Mouse (Mus musculus) lung, postnatal 10 days (tissue): ENCODE data around the gene Plxdc1.

Source experiments
- DNase-seq: peaks from one replicate; pipeline ENCODE4 v3.0.0; 2021

Gene Plxdc1

DNA sequence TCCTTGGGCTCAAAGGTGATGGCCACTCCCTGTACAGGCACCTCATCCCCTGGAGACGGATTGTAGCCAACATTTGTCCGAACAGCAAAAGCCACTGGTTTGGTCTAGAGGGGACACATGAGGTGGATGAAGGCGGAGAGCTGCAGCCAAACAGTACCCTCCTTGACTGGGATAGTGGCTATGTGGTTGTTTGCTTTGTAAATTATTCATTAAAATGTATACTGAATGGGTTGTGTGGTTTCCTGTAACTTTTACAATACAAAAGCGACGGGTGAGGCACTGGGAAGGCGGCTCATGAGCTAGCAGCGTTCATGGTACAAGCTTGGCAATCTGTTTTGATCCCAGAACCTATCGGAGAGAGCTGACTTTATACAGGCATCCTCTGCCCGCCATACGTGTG, 26.6 kb upstream of the Plxdc1 start:
- DNase-seq = no peak

GRCm38 (mm10) chr11:98011716-98012115, 25.5 kb upstream of the Plxdc1 start:
- DNase-seq = no peak

DNA sequence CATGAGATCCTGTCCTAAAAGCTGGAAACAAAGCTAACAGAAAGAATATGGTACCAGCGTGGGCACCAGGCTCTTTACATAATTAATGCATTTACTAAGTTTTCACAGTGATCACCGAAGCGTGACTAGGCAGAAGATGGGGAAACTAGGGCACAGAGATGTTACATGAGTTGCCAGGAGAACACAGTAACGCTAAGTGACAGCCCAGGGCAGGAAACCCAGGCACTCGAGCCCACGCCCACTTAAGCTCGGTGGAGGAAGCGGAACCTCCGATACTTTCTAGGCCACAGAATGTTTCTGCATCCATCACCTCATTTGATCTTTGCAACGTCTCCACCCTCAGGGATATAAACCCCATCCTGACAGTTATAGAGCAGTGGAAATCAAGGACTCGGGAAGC, 21.8 kb upstream of the Plxdc1 start:
- DNase-seq = no peak

DNA sequence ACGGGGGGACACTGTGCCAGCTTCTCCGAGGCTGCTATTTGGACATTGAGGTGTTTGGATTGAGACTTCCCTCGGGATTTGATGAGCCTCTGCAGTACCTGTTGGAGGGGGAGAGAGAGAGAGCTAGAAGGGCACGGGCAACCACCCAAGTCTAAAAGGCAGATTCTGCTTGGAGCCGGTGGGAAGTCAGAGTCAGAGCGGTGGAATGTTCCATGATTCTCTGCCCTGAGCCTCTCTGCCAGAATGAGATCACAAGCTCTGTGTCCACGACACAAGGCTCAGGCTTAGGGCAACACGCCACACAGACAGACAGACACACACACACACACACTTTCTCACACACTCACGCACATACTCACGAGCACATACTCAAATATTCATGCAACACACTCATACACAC, 19.4 kb upstream of the Plxdc1 start:
- peak; percentile 65 for DNase-seq

DNA sequence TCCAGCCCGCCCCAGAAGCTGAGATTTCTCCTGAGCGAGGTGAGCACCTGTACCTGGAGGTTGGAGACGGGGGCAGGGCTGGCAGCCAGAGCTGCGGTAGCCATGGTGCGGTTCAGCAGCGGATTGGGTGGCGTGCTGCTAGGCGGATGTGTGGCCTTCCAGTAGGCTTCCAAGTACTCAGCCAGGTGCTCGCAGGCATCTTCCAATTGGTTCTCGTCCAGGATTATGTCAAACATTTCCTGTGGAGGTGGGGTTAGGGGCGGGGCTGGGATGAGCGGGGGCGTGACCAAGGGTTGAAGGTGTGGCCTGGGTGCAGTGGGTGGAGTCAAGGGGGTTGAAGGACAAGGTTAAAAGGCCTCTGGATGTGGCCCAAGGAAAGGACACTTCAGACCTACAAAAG, 18.8 kb upstream of the Plxdc1 start:
- no peak for DNase-seq

GRCm38 (mm10) chr11:98004161-98004560, 17.9 kb upstream of the Plxdc1 start:
- DNase-seq = no peak

DNA sequence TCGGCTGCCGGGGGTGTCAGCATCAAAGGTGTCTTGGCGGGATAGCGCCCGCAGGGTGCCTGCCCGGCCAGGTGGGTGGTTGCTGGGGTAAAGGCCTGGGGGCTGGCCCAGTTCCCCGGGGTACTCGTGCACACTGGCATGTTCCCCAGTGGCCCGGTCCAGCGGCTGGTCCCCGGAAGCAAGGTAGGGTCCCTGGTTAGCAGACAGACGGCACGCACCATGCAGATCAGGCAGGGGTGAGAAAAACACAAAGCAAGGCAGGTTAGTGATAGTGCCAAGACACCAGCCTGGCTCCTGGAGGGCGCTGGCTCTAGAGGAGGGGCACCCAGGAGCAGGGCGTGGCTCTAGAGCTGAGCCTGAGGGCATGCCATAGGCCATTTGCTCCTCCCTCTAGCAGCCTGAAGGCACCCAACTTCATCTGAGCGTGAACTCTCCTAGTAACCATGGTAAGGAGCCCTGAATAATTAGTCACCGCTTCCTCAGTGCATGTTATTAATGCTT, 17.0 kb upstream of the Plxdc1 start:
- no peak for DNase-seq

- DNase-seq = peak; percentile 92
Measured at GRCm38 (mm10) chr11:98002627-98003026, 16.4 kb upstream of the Plxdc1 start.

DNA sequence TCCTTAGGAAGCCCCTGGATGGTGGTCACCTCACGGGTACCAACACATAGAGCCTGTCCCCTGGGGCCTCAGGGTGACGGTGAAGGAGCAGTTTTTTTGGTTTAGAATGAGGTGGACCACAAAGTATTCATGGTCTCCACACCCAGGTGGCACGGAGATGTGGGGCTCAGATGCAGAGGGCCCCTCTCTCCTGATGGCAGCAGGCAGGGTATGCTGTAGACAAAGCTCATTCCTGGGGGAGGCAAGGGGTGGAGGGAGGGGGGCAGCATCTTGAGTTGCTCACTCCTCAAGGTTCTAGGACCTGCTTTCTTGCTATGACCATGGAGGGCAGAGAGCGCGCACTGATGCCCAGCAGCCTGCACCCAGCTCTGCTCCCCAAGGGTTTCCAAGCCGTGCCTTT, 15.7 kb upstream of the Plxdc1 start:
- DNase-seq = no peak

DNA sequence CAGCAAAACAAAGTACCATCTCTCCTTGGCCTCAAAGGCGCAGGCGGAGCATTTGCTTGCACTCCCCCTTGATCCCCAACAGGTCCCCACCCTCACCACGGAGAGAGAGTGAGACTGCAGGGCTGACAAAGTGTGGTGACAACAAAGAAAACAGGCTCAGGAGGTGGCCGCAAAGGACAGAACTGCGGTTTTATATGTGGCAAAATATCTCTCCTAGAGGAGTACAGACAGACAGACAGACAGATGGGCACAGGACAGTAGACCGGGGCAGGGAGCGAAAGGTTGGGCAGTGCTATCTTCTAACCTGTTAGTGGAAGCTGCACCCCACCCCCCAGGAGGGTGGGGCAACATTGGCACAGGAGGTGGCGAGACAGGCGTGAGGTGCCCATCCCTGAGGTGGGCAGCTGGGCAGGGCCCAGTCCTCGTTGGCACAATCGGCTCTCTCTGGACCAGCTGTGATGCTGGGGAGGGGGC, 15.1 kb upstream of the Plxdc1 start:
- no peak for DNase-seq

DNA sequence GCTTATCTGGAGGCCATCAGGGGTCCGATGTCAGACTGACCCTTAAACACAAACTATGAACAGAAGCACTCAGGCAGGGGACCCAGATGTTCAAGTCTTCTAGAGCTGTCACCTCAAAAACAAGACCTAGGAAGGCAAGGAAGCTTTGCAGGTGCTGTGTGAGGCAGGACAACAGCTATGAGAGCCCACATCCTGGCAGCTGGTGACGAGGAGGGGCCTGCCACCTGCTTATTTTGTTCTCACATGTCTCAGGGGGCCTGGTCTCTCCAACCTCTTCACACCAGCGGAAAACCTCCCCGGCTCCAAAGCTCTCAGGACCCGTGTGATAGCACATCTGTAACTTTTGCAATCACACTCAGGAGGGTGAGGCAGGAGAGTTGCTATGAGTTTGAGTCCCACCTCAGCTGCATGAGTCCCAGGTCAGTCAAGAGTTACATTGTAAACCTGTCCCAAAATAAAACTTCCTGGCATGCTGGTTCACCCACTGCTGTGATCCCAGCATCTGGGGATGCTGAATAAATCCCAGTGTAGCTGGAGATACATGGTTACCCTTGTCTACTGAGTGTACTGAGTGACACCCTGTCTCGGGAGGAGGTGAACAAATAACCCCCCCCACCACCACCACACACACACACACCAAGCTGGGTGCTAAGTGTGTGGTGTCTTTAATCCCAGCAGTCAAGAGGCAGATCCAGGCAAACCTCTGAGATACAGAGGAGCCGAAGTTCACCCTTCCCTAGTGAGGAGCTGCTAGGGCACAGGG, 14.3 kb upstream of the Plxdc1 start:
- DNase-seq = no peak

- DNase-seq = no peak
Measured at GRCm38 (mm10) chr11:97999748-98000147, 13.5 kb upstream of the Plxdc1 start.

DNA sequence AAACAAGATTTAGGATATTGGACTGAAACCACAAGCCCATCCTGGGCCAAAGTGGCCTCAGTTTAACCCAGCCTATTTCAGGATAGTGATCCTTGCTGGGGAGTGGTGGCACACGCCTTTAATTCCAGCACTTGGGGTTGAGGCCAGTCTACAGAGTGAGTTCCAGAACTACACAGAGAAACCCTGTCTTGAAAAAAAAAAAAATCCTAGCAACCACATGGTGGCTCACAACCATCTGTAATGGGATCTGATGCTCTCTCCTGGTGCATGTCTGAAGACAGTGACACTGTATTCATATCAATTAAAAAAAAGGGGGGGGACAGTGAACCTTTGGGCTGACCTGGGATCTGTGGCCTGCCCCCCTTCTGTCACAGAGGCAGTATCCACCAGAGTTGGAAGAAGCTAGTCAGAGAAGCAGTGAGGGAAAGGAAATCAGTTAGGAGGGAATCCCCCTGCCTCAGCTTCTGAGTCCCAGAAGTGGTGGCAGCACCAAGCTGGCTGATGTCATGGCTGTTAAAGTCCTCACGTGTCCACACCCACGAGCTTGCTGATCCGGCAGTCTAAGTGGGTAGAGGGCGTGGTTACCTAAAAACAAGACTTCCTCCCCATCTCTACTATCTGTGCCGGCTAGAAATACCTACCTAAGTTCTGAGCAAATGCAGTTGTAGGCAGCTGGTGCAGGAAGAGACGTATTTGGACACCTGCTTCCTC, 12.8 kb upstream of the Plxdc1 start:
- no peak for DNase-seq

DNA sequence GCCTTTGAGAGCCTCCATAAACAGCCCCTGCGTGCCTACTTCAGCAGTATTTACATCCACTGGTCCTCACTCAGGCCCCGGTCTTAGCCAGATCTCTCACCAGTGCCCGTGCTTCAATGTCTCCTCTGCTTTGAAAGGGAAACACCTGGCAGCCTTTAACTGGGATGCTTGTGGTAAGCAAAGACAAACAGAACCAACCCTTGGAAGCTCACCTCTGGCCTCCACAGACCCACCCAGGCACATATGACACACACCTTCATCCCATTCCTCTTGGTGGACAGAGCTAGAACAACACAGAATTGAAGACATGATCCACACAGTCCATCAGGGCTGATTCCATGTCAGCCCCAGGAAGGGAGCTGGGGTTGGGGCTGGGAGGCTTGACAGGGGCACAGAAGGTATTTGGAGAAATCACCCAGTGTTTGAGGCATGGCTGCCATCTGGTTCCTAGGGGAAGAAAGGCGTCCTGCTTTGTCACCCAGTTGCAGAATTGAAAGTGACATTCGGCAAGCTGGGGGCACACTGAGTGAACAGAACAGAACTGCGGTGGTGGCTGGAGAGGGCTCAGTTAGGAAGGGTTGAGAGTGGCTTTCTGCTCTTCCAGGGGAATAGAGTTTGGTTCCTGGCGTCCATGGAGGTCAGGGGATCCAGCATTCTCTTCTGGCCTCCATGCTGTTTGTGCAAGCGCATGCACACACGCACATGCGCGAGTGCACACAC, 12.0 kb upstream of the Plxdc1 start:
- DNase-seq = no peak

DNA sequence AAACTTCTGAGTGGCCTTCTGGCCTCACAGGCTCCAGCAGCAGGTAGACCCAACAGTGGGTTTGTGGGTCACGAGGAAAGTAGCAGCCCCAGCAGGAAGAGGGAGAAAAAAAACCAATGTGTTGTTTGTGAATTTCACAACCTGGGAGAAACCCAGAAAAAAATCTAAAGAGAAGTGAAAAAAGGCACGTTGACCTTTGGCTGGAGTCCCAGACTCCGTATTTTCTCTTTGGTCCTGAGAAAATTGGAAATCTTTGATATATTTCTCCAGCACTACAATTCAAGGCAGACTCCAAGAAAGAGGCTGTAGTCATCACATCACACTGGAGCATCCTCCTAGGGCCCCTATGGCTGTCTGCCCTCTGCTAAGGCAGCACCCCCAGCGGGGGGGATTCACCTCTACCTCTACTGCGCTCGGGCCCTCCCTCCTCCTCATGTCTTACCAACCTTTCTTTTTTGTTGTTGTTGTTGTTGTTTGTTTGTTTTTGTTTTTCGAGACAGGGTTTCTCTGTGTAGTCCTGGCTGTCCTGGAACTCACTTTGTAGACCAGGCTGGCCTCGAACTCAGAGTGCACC, 11.2 kb upstream of the Plxdc1 start:
- DNase-seq = no peak

- no peak for DNase-seq
Measured at GRCm38 (mm10) chr11:97996691-97997090, 10.4 kb upstream of the Plxdc1 start.

DNA sequence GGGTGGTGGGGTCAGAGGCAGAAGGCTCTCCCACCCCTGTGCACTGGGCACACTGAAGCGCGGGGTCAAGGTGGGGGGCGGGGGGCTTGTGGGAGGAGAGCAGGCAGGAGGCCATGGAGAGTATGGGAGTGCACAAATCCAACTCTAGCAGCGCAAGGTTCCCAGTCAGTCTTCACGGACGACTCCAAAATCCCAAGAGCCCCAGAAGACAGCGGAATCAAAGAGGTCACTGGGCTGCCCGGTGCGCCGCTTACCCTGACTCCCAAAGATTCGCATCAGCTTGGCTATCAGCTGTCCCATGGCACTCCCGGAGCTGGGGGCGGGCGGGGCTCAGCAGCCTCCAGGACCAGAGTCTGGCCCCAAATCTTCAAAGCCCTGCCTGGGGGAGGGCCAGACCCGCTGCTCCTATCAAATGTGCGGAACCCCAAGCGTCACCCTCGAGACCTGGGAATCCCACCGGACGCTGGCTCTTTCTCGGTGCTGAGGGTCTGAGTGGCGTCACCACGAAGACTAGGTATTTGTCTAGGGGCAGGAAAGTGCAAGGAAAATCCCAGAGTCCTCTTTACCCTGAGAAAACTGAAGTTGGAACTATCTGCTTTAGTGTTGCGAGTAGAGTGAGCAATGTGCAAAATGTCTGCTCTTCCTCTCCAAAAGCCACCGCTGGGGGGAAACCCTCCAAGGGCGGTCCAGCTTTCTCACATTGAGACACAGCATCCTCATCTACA, 9.5 kb upstream of the Plxdc1 start, which contains the start of gene Arl5c:
Arl5c (minus strand) TSS at position 618 of the 725 bp plus-strand sequence.
- DNase-seq = peak; percentile 79

DNA sequence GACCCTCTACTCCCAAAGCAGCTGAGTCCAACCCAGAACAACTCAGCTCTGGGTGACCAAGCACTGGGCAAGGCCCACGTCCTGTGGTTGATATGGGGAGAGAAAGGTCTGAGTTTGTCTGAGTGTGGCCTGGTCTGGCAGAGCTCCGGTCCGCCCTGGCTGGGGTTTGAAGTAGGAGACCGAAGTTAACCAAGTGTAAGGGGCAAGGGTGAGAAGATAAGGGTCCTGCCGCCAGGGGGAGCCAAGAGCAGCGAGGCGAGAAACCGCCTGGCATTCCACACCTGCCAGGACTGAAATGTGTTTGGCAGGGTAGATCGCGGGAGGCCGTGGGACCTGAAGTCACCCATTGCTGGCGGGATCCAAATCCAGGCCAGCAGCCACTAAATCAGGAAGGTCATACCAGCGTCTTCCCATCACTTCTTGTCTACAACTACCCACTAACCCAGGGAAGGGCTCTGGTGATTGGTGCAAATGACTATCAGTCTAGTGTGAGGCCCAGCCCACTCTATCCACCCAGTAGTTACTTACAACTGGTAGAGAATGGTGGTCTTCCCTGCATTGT, 8.4 kb upstream of the Plxdc1 start:
- DNase-seq = peak; percentile 86

- peak; percentile 90 for DNase-seq
Measured at GRCm38 (mm10) chr11:97988530-97989096, 2.4 kb upstream of the Plxdc1 start.

GRCm38 (mm10) chr11:97987551-97988526, 1.6 kb upstream of the Plxdc1 start:
- peak; percentile 98 for DNase-seq
